Mouse (Mus musculus): ENCODE results near the gene Tmem11. TPM values are rescaled to one million over a fixed set of nuclear protein-coding genes. Genes with fewer than 3 reads are reported as not detected.
A peak's percentile ranks its signal among the peaks of the same experiment; 100 is the strongest.

The Tmem11 gene
- polyA plus RNA-seq, 1 experiment from 2014 or later, result 39.8 TPM

- Histone ChIP-seq H3K27ac (replicated peaks) (no peak overlapping the region), H3K9me3 (ENCODE audit: control insufficient read depth, low read length) (no peaks in the 10 kb centered on the region), H3K27me3 (ENCODE audit: control insufficient read depth, insufficient read depth, low read length) (no peaks in the 10 kb centered on the region), H3K4me3 (ENCODE audit: low read depth, low read length) (no peak overlapping the region), H3K4me2 (replicated peaks; ENCODE audit: low read depth) (no peak overlapping the region), H3K4me1 (replicated peaks; ENCODE audit: control insufficient read depth, insufficient read depth) (peaks cover 6% of the 10 kb centered on the region), H3K36me3 (ENCODE audit: control insufficient read depth, insufficient read depth, low read length) (peaks cover 11% of the 10 kb centered on the region), H3K9ac (ENCODE audit: low read length) (no peak overlapping the region)
- TF ChIP-seq EP300 (optimal IDR thresholded peaks at IDR 0.05) (no peak), CTCF (IDR thresholded peaks at IDR 0.05; ENCODE audit: low read depth) (peak; percentile 56)
- ATAC-seq (ENCODE audit: low FRiP score, low TSS enrichment) (no peak), DNase-seq (ENCODE audit: low spot score) (no peak)
- WGBS, result 67% methylated on average over 3 of the region's 3 CpGs
These were observed 29.0 kb upstream of the Tmem11 start for GRCm38 (mm10) chr11:60908073-60908472.

DNA sequence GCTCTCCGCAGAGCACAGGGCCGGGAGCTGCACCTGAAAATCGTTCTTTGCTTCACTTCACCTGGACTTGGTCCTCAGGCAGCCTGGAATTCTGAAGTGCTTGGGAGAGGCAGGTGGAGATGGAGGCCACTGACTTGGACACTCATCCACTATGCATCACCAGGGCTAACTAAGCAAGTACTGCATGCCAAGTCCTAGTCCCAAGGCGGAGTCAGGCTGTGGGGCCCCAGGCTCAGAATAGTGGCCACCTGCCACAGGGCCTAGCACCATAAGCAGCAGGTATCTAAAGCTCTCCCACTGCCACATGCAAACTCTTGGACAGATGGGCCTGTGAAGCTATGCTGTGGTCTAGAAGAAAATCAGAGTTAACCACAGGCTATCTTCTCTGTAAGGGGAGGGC, 27.4 kb upstream of the Tmem11 start:
- Histone ChIP-seq H3K4me1 (replicated peaks; ENCODE audit: control insufficient read depth, insufficient read depth) (no peaks in the 10 kb centered on the region), H3K9me3 (ENCODE audit: control insufficient read depth, low read length) (no peaks in the 10 kb centered on the region), H3K36me3 (ENCODE audit: control insufficient read depth, insufficient read depth, low read length) (peaks cover 11% of the 10 kb centered on the region), H3K4me3 (ENCODE audit: low read depth, low read length) (no peak overlapping the region), H3K27me3 (ENCODE audit: control insufficient read depth, insufficient read depth, low read length) (no peaks in the 10 kb centered on the region), H3K27ac (replicated peaks) (no peak overlapping the region), H3K9ac (ENCODE audit: low read length) (no peak overlapping the region), H3K4me2 (replicated peaks; ENCODE audit: low read depth) (no peak overlapping the region)
- TF ChIP-seq CTCF (IDR thresholded peaks at IDR 0.05; ENCODE audit: low read depth), result no peak
- no peak for TF ChIP-seq EP300 (optimal IDR thresholded peaks at IDR 0.05)
- WGBS, result 84% methylated on average over 4 of the region's 4 CpGs
- DNase-seq (ENCODE audit: low spot score) (no peak), ATAC-seq (ENCODE audit: low FRiP score, low TSS enrichment) (no peak)

DNA sequence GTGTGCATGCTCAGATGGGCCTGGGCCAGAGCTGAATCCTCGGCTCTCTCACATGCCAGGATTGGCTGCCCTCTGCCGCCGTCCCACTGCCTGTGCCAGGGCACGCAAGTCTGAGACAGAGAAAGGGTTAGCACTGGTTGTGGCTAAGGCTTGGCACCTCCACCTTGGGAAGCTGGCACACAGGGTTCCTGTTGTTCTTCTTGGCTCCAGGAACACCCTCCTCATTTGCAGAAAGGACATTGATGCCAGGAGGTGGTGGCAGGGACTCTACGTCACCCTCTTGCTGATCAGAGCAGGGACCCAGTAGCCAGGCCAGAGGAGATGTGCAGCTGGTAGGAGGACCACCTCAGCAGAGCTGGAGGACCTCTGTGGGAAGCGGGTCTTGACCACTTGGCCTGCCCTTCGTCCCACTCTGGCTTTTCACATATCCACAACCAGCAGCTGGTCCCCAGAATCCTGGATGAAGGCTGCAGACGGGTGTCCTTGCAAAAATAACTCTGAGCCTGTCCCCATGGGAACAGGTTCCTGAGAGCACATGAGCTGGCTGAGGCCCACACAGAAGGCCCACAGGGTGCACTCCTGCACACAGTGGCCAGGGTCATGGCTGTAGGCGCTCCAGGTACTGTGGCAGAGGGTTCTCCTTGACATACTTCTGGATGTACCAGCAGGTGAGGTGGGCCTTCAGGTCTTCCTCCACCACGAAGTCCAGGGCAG, 26.5 kb upstream of the Tmem11 start:
- no peaks in the 10 kb centered on the region for H3K9me3 ChIP-seq (ENCODE audit: control insufficient read depth, low read length)
- no peak for DNase-seq (ENCODE audit: low spot score)
- ATAC-seq (ENCODE audit: low FRiP score, low TSS enrichment), result no peak
- no peak overlapping the region for H3K27ac ChIP-seq (replicated peaks)
- H3K36me3 ChIP-seq (ENCODE audit: control insufficient read depth, insufficient read depth, low read length), result peaks cover 11% of the 10 kb centered on the region
- TF ChIP-seq EP300 (optimal IDR thresholded peaks at IDR 0.05) (no peak), CTCF (IDR thresholded peaks at IDR 0.05; ENCODE audit: low read depth) (no peak)
- H3K4me3 ChIP-seq (ENCODE audit: low read depth, low read length), result no peak overlapping the region
- 93% methylated on average over 10 of the region's 10 CpGs for WGBS
- no peaks in the 10 kb centered on the region for H3K27me3 ChIP-seq (ENCODE audit: control insufficient read depth, insufficient read depth, low read length)
- no peak overlapping the region for H3K9ac ChIP-seq (ENCODE audit: low read length)
- H3K4me2 ChIP-seq (replicated peaks; ENCODE audit: low read depth), result no peak overlapping the region
- H3K4me1 ChIP-seq (replicated peaks; ENCODE audit: control insufficient read depth, insufficient read depth), result no peaks in the 10 kb centered on the region

GRCm38 (mm10) chr11:60903661-60904061, 24.6 kb upstream of the Tmem11 start:
- TF ChIP-seq CTCF (IDR thresholded peaks at IDR 0.05; ENCODE audit: low read depth) (no peak), EP300 (optimal IDR thresholded peaks at IDR 0.05) (no peak)
- no peak overlapping the region for H3K4me3 ChIP-seq (ENCODE audit: low read depth, low read length)
- H3K4me1 ChIP-seq (replicated peaks; ENCODE audit: control insufficient read depth, insufficient read depth), result no peaks in the 10 kb centered on the region
- H3K36me3 ChIP-seq (ENCODE audit: control insufficient read depth, insufficient read depth, low read length), result peaks cover 11% of the 10 kb centered on the region
- no peak for DNase-seq (ENCODE audit: low spot score)
- WGBS, result 88% methylated on average over 6 of the region's 6 CpGs
- ATAC-seq (ENCODE audit: low FRiP score, low TSS enrichment), result no peak
- H3K27ac ChIP-seq (replicated peaks), result no peak overlapping the region
- no peaks in the 10 kb centered on the region for H3K9me3 ChIP-seq (ENCODE audit: control insufficient read depth, low read length)
- H3K9ac ChIP-seq (ENCODE audit: low read length), result no peak overlapping the region
- no peak overlapping the region for H3K4me2 ChIP-seq (replicated peaks; ENCODE audit: low read depth)
- H3K27me3 ChIP-seq (ENCODE audit: control insufficient read depth, insufficient read depth, low read length), result no peaks in the 10 kb centered on the region

GRCm38 (mm10) chr11:60902486-60902885, 23.4 kb upstream of the Tmem11 start:
- Histone ChIP-seq H3K9me3 (ENCODE audit: control insufficient read depth, low read length) (no peaks in the 10 kb centered on the region), H3K27ac (replicated peaks) (no peak overlapping the region), H3K4me2 (replicated peaks; ENCODE audit: low read depth) (no peak overlapping the region), H3K27me3 (ENCODE audit: control insufficient read depth, insufficient read depth, low read length) (no peaks in the 10 kb centered on the region), H3K36me3 (ENCODE audit: control insufficient read depth, insufficient read depth, low read length) (peaks cover 11% of the 10 kb centered on the region), H3K9ac (ENCODE audit: low read length) (no peak overlapping the region), H3K4me1 (replicated peaks; ENCODE audit: control insufficient read depth, insufficient read depth) (no peaks in the 10 kb centered on the region), H3K4me3 (ENCODE audit: low read depth, low read length) (no peak overlapping the region)
- TF ChIP-seq EP300 (optimal IDR thresholded peaks at IDR 0.05), result no peak
- TF ChIP-seq CTCF (IDR thresholded peaks at IDR 0.05; ENCODE audit: low read depth), result no peak
- DNase-seq (ENCODE audit: low spot score) (no peak), ATAC-seq (ENCODE audit: low FRiP score, low TSS enrichment) (no peak)
- 56% methylated on average over 4 of the region's 4 CpGs for WGBS

DNA sequence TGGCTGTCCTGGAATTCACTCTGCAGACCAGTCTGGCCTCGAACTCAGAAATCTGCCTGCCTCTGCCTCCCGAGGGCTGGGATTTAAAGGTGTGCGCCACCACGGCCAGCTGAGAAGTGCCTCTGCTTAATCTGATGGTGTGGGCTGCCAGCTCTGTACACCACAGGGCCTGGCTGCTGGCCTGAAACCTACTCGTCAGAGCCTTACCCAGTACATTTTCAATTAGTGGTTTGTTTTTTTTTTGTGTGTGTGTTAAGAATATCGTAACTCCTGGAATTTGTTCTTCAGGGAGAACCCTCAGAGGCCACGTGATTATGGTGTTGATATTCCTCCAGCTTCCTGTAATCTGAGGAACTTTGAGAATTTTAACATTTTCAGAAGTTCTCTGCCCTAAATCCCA, 22.9 kb upstream of the Tmem11 start:
- Histone ChIP-seq H3K4me2 (replicated peaks; ENCODE audit: low read depth) (no peak overlapping the region), H3K9me3 (ENCODE audit: control insufficient read depth, low read length) (no peaks in the 10 kb centered on the region), H3K36me3 (ENCODE audit: control insufficient read depth, insufficient read depth, low read length) (peaks cover 11% of the 10 kb centered on the region), H3K9ac (ENCODE audit: low read length) (no peak overlapping the region), H3K27me3 (ENCODE audit: control insufficient read depth, insufficient read depth, low read length) (no peaks in the 10 kb centered on the region), H3K4me1 (replicated peaks; ENCODE audit: control insufficient read depth, insufficient read depth) (no peaks in the 10 kb centered on the region), H3K27ac (replicated peaks) (no peak overlapping the region), H3K4me3 (ENCODE audit: low read depth, low read length) (no peak overlapping the region)
- DNase-seq (ENCODE audit: low spot score), result no peak
- 70% methylated on average over 7 of the region's 7 CpGs for WGBS
- ATAC-seq (ENCODE audit: low FRiP score, low TSS enrichment), result no peak
- TF ChIP-seq CTCF (IDR thresholded peaks at IDR 0.05; ENCODE audit: low read depth) (no peak), EP300 (optimal IDR thresholded peaks at IDR 0.05) (no peak)
